Mouse (Mus musculus) kidney, embryonic 15.5 days (tissue): ENCODE data around the gene Cmklr1. TPM values are rescaled to one million over a fixed set of nuclear protein-coding genes. Genes with fewer than 3 reads are reported as not detected.
A peak's percentile ranks its signal among the peaks of the same experiment; 100 is the strongest.

ENCODE experiments used
- ATAC-seq: fragments of 200-750 bp; cut with Nextera tagmentation; replicated peaks from 2 replicates; pipeline ENCODE4 v1.8.0; 2017; ENCODE audit warnings: moderate TSS enrichment; ENCODE audit not compliant: low FRiP score
- H3K27ac ChIP-seq: fragments of 300-500 bp; sonication (generic); 2 replicates; pipeline ENCODE4 v1.5.1; 2015; ENCODE audit warnings: mild to moderate bottlenecking, inconsistent platforms
- H3K27me3 ChIP-seq: fragments of 300-500 bp; sonication (generic); 2 replicates; pipeline ENCODE4 v1.6.1; 2015; ENCODE audit warnings: inconsistent platforms
- H3K36me3 ChIP-seq: fragments of 300-500 bp; sonication (generic); 2 replicates; pipeline ENCODE4 v1.6.1; 2015; ENCODE audit warnings: inconsistent platforms
- H3K4me1 ChIP-seq: fragments of 300-500 bp; sonication (generic); 2 replicates; pipeline ENCODE4 v1.6.1; 2015; ENCODE audit warnings: inconsistent platforms
- H3K4me2 ChIP-seq: fragments of 300-500 bp; sonication (generic); 2 replicates; pipeline ENCODE4 v1.6.1; 2015; ENCODE audit warnings: moderate library complexity, mild to moderate bottlenecking, inconsistent platforms
- H3K4me3 ChIP-seq: fragments of 300-500 bp; sonication (generic); replicated peaks from 2 replicates; pipeline ENCODE4 v1.5.1; 2015; ENCODE audit warnings: mild to moderate bottlenecking, inconsistent platforms
- H3K9ac ChIP-seq: fragments of 300-500 bp; sonication (generic); 2 replicates; pipeline ENCODE4 v1.6.1; 2015; ENCODE audit warnings: mild to moderate bottlenecking, inconsistent platforms
- H3K9me3 ChIP-seq: fragments of 300-500 bp; sonication (generic); replicated peaks from 2 replicates; pipeline ENCODE4 v1.6.1; 2016; ENCODE audit warnings: inconsistent platforms
- WGBS: fragments of 180-500 bp; shearing (Covaris S2); methylation state at CpG from one replicate; pipeline ENCODE4 v1.1.7; 2015; ENCODE audit warnings: mixed read lengths; 5-methylcytosine and 5-hydroxymethylcytosine counted together
- polyA plus RNA-seq: library from polyadenylated mRNA; unstranded; fragments of >200 nt; fragmentation: Nextera tagmentation; extraction: Ambion mirVana; gene quantifications from 2 replicates; pipeline ENCODE4 v1.2.1, GENCODE M21; 2015

The Cmklr1 gene
- polyA plus RNA-seq, 1 experiment from 2014 or later = 5.0 TPM

GRCm38 (mm10) chr5:113580248-113580647 lies 70.0 kb downstream of the Cmklr1 start:
- H3K4me1 ChIP-seq = peaks cover 44% of the 10 kb centered on the region
- 58% methylated on average over 8 of the region's 8 CpGs for WGBS
- no peak overlapping the region for H3K27ac ChIP-seq
- H3K36me3 ChIP-seq = no peaks in the 10 kb centered on the region
- ATAC-seq = no peak
- H3K4me2 ChIP-seq = no peak overlapping the region
- no peaks in the 10 kb centered on the region for H3K9me3 ChIP-seq
- no peak overlapping the region for H3K4me3 ChIP-seq
- H3K9ac ChIP-seq = no peak overlapping the region
- no peaks in the 10 kb centered on the region for H3K27me3 ChIP-seq

GRCm38 (mm10) chr5:113579128-113579527 lies 71.1 kb downstream of the Cmklr1 start:
- no peak for ATAC-seq
- H3K4me3 ChIP-seq = no peak overlapping the region
- no peaks in the 10 kb centered on the region for H3K9me3 ChIP-seq
- no peak overlapping the region for H3K27ac ChIP-seq
- H3K4me2 ChIP-seq = no peak overlapping the region
- WGBS = 62% methylated on average over 4 of the region's 4 CpGs
- no peaks in the 10 kb centered on the region for H3K27me3 ChIP-seq
- no peak overlapping the region for H3K9ac ChIP-seq
- H3K36me3 ChIP-seq = no peaks in the 10 kb centered on the region
- H3K4me1 ChIP-seq = peaks cover 33% of the 10 kb centered on the region

DNA sequence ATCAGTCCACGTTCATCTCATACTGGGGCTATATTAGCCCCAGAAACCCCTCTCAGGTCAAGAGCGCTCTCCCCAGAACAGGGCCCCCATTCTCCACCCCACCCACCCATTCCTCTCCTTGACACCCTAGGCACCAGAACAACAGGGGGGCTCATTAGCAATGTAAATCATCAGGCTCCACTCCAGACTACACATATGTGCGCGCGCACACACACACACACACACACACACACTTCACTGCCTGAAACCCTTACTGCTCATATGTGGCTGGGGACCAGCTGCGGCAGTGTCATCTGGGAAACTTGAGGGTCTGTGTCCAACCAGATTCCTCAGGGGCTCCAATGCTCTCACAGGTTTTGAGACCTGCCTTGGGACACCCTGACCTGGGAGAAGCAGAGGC lies 71.8 kb downstream of the Cmklr1 start:
- no peak overlapping the region for H3K4me2 ChIP-seq
- no peak overlapping the region for H3K27ac ChIP-seq
- no peak for ATAC-seq
- H3K4me3 ChIP-seq = no peak overlapping the region
- no peaks in the 10 kb centered on the region for H3K36me3 ChIP-seq
- H3K9me3 ChIP-seq = no peaks in the 10 kb centered on the region
- H3K27me3 ChIP-seq = no peaks in the 10 kb centered on the region
- H3K9ac ChIP-seq = no peak overlapping the region
- peaks cover 26% of the 10 kb centered on the region for H3K4me1 ChIP-seq
- 79% methylated on average over 6 of the region's 6 CpGs for WGBS

DNA sequence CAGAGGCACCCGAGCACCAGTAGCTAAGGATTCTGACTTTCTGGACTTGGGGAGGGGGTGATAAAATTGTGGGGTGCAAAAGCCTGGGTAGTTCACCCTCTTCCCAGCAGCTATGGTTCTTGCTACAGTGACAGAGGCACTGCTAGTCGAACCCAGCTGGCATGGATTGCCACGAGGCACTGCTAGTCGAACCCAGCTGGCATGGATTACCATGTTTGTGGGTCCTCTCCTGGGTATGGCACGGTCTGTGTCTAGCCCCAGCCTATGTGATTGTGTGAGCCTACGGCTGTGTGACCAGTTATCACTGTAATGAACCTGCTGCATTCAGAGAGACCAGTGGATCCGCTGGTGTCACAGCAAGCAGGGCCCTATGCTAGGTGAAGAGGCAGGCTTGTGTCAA lies 72.7 kb downstream of the Cmklr1 start:
- ATAC-seq = no peak
- H3K27me3 ChIP-seq = no peaks in the 10 kb centered on the region
- H3K9me3 ChIP-seq = no peaks in the 10 kb centered on the region
- H3K27ac ChIP-seq = no peak overlapping the region
- H3K4me3 ChIP-seq = peak overlapping the region; percentile 9; the same call in 1 of the 2 replicates
- H3K36me3 ChIP-seq = no peaks in the 10 kb centered on the region
- peak overlapping the region; percentile 36 for H3K4me2 ChIP-seq
- WGBS = 81% methylated on average over 7 of the region's 7 CpGs
- H3K4me1 ChIP-seq = peaks cover 24% of the 10 kb centered on the region
- H3K9ac ChIP-seq = no peak overlapping the region

GRCm38 (mm10) chr5:113570056-113570717 lies 80.0 kb downstream of the Cmklr1 start:
- no peak for ATAC-seq
- Histone ChIP-seq H3K27ac (no peak overlapping the region), H3K4me1 (no peaks in the 10 kb centered on the region), H3K9ac (no peak overlapping the region), H3K36me3 (no peaks in the 10 kb centered on the region), H3K9me3 (no peaks in the 10 kb centered on the region), H3K4me3 (no peak overlapping the region), H3K4me2 (no peak overlapping the region), H3K27me3 (no peaks in the 10 kb centered on the region; the same call in 1 of the 2 replicates)
- WGBS = 54% methylated on average over 7 of the region's 7 CpGs

DNA sequence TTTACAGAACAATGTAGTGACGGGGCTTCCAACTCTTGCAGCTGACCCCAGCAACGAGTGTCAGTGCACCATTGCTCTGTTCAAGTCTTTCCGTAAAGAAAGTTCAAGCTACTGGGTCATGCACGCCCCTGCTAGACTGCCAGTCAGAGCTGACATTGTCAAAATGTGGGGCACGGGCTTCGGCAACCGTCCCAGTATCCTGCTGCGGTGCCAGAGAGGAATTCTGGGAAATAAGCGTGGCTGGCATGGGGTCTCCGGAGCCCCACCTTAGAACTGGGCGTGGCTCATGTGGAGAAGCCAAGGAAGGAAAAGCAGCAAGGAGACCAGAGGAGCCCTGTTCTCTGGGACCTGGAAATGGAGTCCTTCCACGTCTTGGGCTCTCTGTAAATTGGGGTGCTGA lies 84.4 kb downstream of the Cmklr1 start:
- 70% methylated on average over 12 of the region's 12 CpGs for WGBS
- Histone ChIP-seq H3K4me3 (no peak overlapping the region), H3K4me2 (no peak overlapping the region), H3K27ac (no peak overlapping the region), H3K9ac (no peak overlapping the region), H3K9me3 (no peaks in the 10 kb centered on the region), H3K36me3 (no peaks in the 10 kb centered on the region), H3K27me3 (peaks cover 3% of the 10 kb centered on the region; the same call in 1 of the 2 replicates), H3K4me1 (no peaks in the 10 kb centered on the region)
- ATAC-seq = no peak

GRCm38 (mm10) chr5:113565101-113565854 lies 84.9 kb downstream of the Cmklr1 start:
- Histone ChIP-seq H3K9me3 (no peaks in the 10 kb centered on the region), H3K4me2 (no peak overlapping the region), H3K27me3 (peaks cover 3% of the 10 kb centered on the region; the same call in 1 of the 2 replicates), H3K4me3 (no peak overlapping the region), H3K36me3 (no peaks in the 10 kb centered on the region), H3K9ac (no peak overlapping the region), H3K27ac (no peak overlapping the region), H3K4me1 (no peaks in the 10 kb centered on the region)
- WGBS = 76% methylated on average over 10 of the region's 10 CpGs
- no peak for ATAC-seq

DNA sequence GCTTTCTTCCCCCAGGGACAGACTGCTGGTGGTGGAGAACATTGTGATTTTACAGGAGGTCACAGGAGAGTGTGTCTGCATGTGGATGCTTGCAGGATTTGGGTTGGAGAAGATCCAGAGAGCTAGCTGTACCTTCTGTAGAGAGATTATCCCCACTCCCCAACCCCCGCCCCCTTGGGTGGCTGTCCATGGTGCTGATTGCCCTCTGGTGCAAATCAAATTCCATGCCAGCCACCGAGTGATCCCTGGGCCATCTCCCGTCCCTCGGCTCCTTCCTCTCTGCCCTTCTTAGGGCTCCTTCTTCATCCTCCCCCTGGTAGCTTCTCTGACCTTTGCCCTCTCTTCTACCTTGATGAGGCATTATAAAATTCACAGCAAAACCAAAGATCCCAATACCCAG lies 85.8 kb downstream of the Cmklr1 start:
- WGBS = 18% methylated on average over 4 of the region's 4 CpGs
- Histone ChIP-seq H3K9ac (no peak overlapping the region), H3K9me3 (no peaks in the 10 kb centered on the region), H3K27ac (no peak overlapping the region), H3K4me3 (no peak overlapping the region), H3K4me1 (no peaks in the 10 kb centered on the region), H3K36me3 (no peaks in the 10 kb centered on the region), H3K4me2 (no peak overlapping the region), H3K27me3 (peaks cover 3% of the 10 kb centered on the region; the same call in 1 of the 2 replicates)
- ATAC-seq = no peak

Other genes starting within 250 kb of the Cmklr1 start
- 2.8 and 4.5 TPM in 2 replicates for gene Wscd2, start 160.1 kb downstream of the Cmklr1 start, polyA plus RNA-seq
- gene 1700069L16Rik, start 74.3 kb upstream of the Cmklr1 start, polyA plus RNA-seq = not detected in 2 replicates
- gene Ficd, start 85.4 kb upstream of the Cmklr1 start, polyA plus RNA-seq = 4.8 and 6.1 TPM in 2 replicates
- gene Sart3, start 122.1 kb upstream of the Cmklr1 start, polyA plus RNA-seq = 57.6 and 59.2 TPM in 2 replicates
- gene Iscu, start 122.3 kb upstream of the Cmklr1 start, polyA plus RNA-seq = 104 and 112 TPM in 2 replicates
- 50.4 and 52.1 TPM in 2 replicates for gene Tmem119, start 150.1 kb upstream of the Cmklr1 start, polyA plus RNA-seq
- 1.5 and 2.2 TPM in 2 replicates for gene Selplg, start 182.2 kb upstream of the Cmklr1 start, polyA plus RNA-seq